ENCODE assay signal across 26 mouse cellular contexts in genomic region chr9:113433424-113433823, GRCm38 (mm10).
"Had no signal": no experiment of that assay in that cellular context is flagged by ENCODE, and none has a peak within 500 bp of the region (broad histone marks: within the 10 kb centered on the region; RNA-seq: fewer than 3 reads in every experiment).

No protein-coding gene starts in this region.

- H3K4me3 ChIP-seq: heart, adult 2 months; heart, embryonic 13.5 days; heart, embryonic 15.5 days; hindbrain, embryonic 13.5 days; hindbrain, embryonic 15.5 days; kidney, embryonic 15.5 days; limb, embryonic 10.5 days; limb, embryonic 12.5 days; liver, embryonic 13.5 days; liver, embryonic 15.5 days had no signal

- H3K9me3 ChIP-seq: heart, embryonic 15.5 days; hindbrain, embryonic 13.5 days; hindbrain, embryonic 15.5 days; kidney, embryonic 15.5 days; limb, embryonic 10.5 days; limb, embryonic 12.5 days; liver, embryonic 13.5 days; liver, embryonic 15.5 days had no signal

- ATAC-seq: hindbrain, postnatal 0 days; intestine, embryonic 16.5 days had no signal

- H3K36me3 ChIP-seq: heart, embryonic 13.5 days; heart, embryonic 15.5 days; hindbrain, embryonic 13.5 days; hindbrain, embryonic 15.5 days; kidney, embryonic 15.5 days; limb, embryonic 10.5 days; limb, embryonic 12.5 days; liver, embryonic 13.5 days; liver, embryonic 15.5 days had no signal

- H3K4me2 ChIP-seq: heart, embryonic 11.5 days; heart, embryonic 13.5 days; heart, embryonic 15.5 days; hindbrain, embryonic 13.5 days; hindbrain, embryonic 15.5 days; kidney, embryonic 15.5 days; limb, embryonic 12.5 days; liver, embryonic 11.5 days; liver, embryonic 13.5 days; liver, embryonic 15.5 days had no signal

- H3K4me1 ChIP-seq: heart, embryonic 13.5 days; heart, embryonic 15.5 days; kidney, embryonic 15.5 days; limb, embryonic 10.5 days; limb, embryonic 12.5 days; liver, embryonic 13.5 days; liver, embryonic 15.5 days had no signal

- H3K27me3 ChIP-seq: heart, embryonic 13.5 days; heart, embryonic 15.5 days; hindbrain, embryonic 13.5 days; hindbrain, embryonic 15.5 days; kidney, embryonic 15.5 days; limb, embryonic 12.5 days; liver, embryonic 13.5 days; liver, embryonic 15.5 days had no signal

- DNase-seq: gastrocnemius, postnatal 14 days; gastrocnemius, postnatal 36 days; heart, adult 11 months; heart, adult 2 months; heart, postnatal 14 days; heart, postnatal 36 days; kidney, adult 11 months; kidney, adult 2 months; kidney, adult 9 months; kidney, postnatal 14 days; kidney, postnatal 36 days; liver; liver, embryonic 13.5 days had no signal

- H3K9ac ChIP-seq: heart, embryonic 13.5 days; heart, embryonic 15.5 days; hindbrain, embryonic 13.5 days; hindbrain, embryonic 15.5 days; kidney, embryonic 15.5 days; limb, embryonic 12.5 days; liver, embryonic 13.5 days; liver, embryonic 15.5 days had no signal

- H3K27ac ChIP-seq: heart, adult 2 months; heart, embryonic 13.5 days; heart, embryonic 15.5 days; hindbrain, embryonic 13.5 days; hindbrain, embryonic 15.5 days; hindbrain, postnatal 0 days; kidney, embryonic 15.5 days; kidney, postnatal 0 days; limb, embryonic 10.5 days; limb, embryonic 12.5 days; liver, embryonic 13.5 days; liver, embryonic 15.5 days had no signal
